Mouse (Mus musculus) hindbrain, postnatal 0 days (tissue): ENCODE results near the gene Spic. TPM values are rescaled to one million over a fixed set of nuclear protein-coding genes. Genes with fewer than 3 reads are reported as not detected.
"Not testable (repeated sequence)": the region's sequence is repeated elsewhere in the genome, so short reads cannot be mapped to it uniquely, and the experiment has no call there.

Source experiments
- ATAC-seq: fragments of 200-750 bp; cut with Nextera tagmentation; 2 replicates; pipeline ENCODE4 v1.8.0; 2017; ENCODE audit warnings: mild to moderate bottlenecking, moderate TSS enrichment, moderate library complexity
- DNase-seq: peaks from one replicate; pipeline ENCODE4 v3.0.0-alpha.2; 2015; ENCODE audit warnings: low spot score
- H3K27ac ChIP-seq: fragments of 300-500 bp; sonication (generic); 2 replicates; pipeline ENCODE4 v1.5.1; 2014; ENCODE audit warnings: mild to moderate bottlenecking
- H3K27me3 ChIP-seq: fragments of 300-500 bp; sonication (generic); 2 replicates; pipeline ENCODE4 v1.6.1; 2014; ENCODE audit warnings: low read length, mixed read lengths; ENCODE audit not compliant: insufficient read depth
- H3K36me3 ChIP-seq: fragments of 300-500 bp; sonication (generic); 2 replicates; pipeline ENCODE4 v1.6.1; 2014; ENCODE audit warnings: low read length, mixed read lengths; ENCODE audit not compliant: insufficient read depth
- H3K4me1 ChIP-seq: fragments of 300-500 bp; sonication (generic); 2 replicates; pipeline ENCODE4 v1.6.1; 2014; ENCODE audit warnings: antibody characterized with exemption, low read length, mixed read lengths; ENCODE audit not compliant: insufficient read depth
- H3K4me2 ChIP-seq: fragments of 300-500 bp; sonication (generic); 2 replicates; pipeline ENCODE4 v1.6.1; 2014; ENCODE audit warnings: low read depth, mild to moderate bottlenecking, low read length, moderate library complexity, mixed read lengths
- H3K4me3 ChIP-seq: fragments of 300-500 bp; sonication (generic); 2 replicates; pipeline ENCODE4 v1.5.1; 2014; ENCODE audit warnings: low read length
- H3K9ac ChIP-seq: fragments of 300-500 bp; sonication (generic); replicated peaks from 2 replicates; pipeline ENCODE4 v1.6.1; 2014; ENCODE audit warnings: mild to moderate bottlenecking, low read length, moderate library complexity, mixed read lengths
- H3K9me3 ChIP-seq: fragments of 300-500 bp; sonication (generic); 2 replicates; pipeline ENCODE4 v1.6.1; 2016; ENCODE audit warnings: low read length, mixed read lengths
- CTCF ChIP-seq: IDR thresholded peaks from 2 replicates; pipeline ENCODE4 v1.5.1; 2016; ENCODE audit warnings: antibody characterized with exemption, control low read depth, low read depth
- WGBS: fragments of 180-500 bp; shearing (Covaris S2); extraction: QIAGEN DNeasy Blood & Tissue Kit; methylation state at CpG from one replicate; pipeline ENCODE4 v1.1.7; 2014; 5-methylcytosine and 5-hydroxymethylcytosine counted together
- polyA plus RNA-seq: library from polyadenylated mRNA; unstranded; fragments of >200 nt; fragmentation: Nextera tagmentation; extraction: Ambion mirVana; gene quantifications from 2 replicates; pipeline ENCODE4 v1.2.1, GENCODE M21; 2015
- total RNA-seq: library from RNA; depleted of rRNA; stranded (reverse); fragments of >200 nt; gene quantifications from 2 replicates; pipeline ENCODE4 v1.2.3, GENCODE M21; 2014

Spic gene
- total and polyA plus RNA-seq, 2 experiments from 2014 or later = not detected

- no peaks in the 10 kb centered on the region for H3K9me3 ChIP-seq
- WGBS = 57% methylated on average over 10 of the region's 10 CpGs
- no peak overlapping the region for H3K4me3 ChIP-seq
- no peaks in the 10 kb centered on the region for H3K4me1 ChIP-seq
- H3K9ac ChIP-seq = no peak overlapping the region
- DNase-seq = peak; percentile 56
- no peaks in the 10 kb centered on the region for H3K36me3 ChIP-seq
- peak; percentile 45; the same call in 1 of the 2 replicates for ATAC-seq
- no peak overlapping the region for H3K27ac ChIP-seq
- TF ChIP-seq CTCF = no peak
- no peaks in the 10 kb centered on the region for H3K27me3 ChIP-seq
- H3K4me2 ChIP-seq = no peak overlapping the region
Measured at GRCm38 (mm10) chr10:88708671-88709523, 24.1 kb upstream of the Spic start.

- 67% methylated on average over 6 of the region's 6 CpGs for WGBS
- ATAC-seq = no peak
- TF ChIP-seq CTCF = no peak
- Histone ChIP-seq H3K27me3 (no peaks in the 10 kb centered on the region), H3K4me2 (no peak overlapping the region), H3K36me3 (no peaks in the 10 kb centered on the region), H3K9ac (no peak overlapping the region), H3K4me1 (no peaks in the 10 kb centered on the region), H3K27ac (no peak overlapping the region), H3K9me3 (no peaks in the 10 kb centered on the region), H3K4me3 (no peak overlapping the region)
- DNase-seq = no peak
Measured at GRCm38 (mm10) chr10:88700938-88701337, 16.1 kb upstream of the Spic start.

- WGBS = 89% methylated on average over 4 of the region's 4 CpGs
- DNase-seq (no peak), ATAC-seq (no peak)
- TF ChIP-seq CTCF = no peak
- H3K36me3 ChIP-seq = no peaks in the 10 kb centered on the region
- H3K9me3 ChIP-seq = no peaks in the 10 kb centered on the region
- no peaks in the 10 kb centered on the region for H3K27me3 ChIP-seq
- H3K4me3 ChIP-seq = no peak overlapping the region
- no peak overlapping the region for H3K9ac ChIP-seq
- H3K4me1 ChIP-seq = no peaks in the 10 kb centered on the region
- no peak overlapping the region for H3K27ac ChIP-seq
- H3K4me2 ChIP-seq = no peak overlapping the region
Measured at GRCm38 (mm10) chr10:88682904-88683563, 1.8 kb downstream of the Spic start.

GRCm38 (mm10) chr10:88672825-88673224 lies 12.0 kb downstream of the Spic start:
- no peaks in the 10 kb centered on the region for H3K36me3 ChIP-seq
- DNase-seq (no peak), ATAC-seq (no peak)
- H3K4me1 ChIP-seq = no peaks in the 10 kb centered on the region
- no peak for TF ChIP-seq CTCF
- H3K4me3 ChIP-seq = no peak overlapping the region
- H3K9me3 ChIP-seq = no peaks in the 10 kb centered on the region
- WGBS = 90% methylated on average over 7 of the region's 7 CpGs
- no peak overlapping the region for H3K27ac ChIP-seq
- no peak overlapping the region for H3K4me2 ChIP-seq
- no peaks in the 10 kb centered on the region for H3K27me3 ChIP-seq
- H3K9ac ChIP-seq = no peak overlapping the region

GRCm38 (mm10) chr10:88672123-88672522 lies 12.7 kb downstream of the Spic start:
- H3K9ac ChIP-seq = no peak overlapping the region
- no peak overlapping the region for H3K27ac ChIP-seq
- DNase-seq (no peak), ATAC-seq (no peak)
- WGBS = 91% methylated on average over 6 of the region's 6 CpGs
- no peak overlapping the region for H3K4me2 ChIP-seq
- no peak overlapping the region for H3K4me3 ChIP-seq
- no peak for TF ChIP-seq CTCF
- no peaks in the 10 kb centered on the region for H3K27me3 ChIP-seq
- no peaks in the 10 kb centered on the region for H3K36me3 ChIP-seq
- no peaks in the 10 kb centered on the region for H3K9me3 ChIP-seq
- H3K4me1 ChIP-seq = no peaks in the 10 kb centered on the region

GRCm38 (mm10) chr10:88669719-88670118 lies 15.1 kb downstream of the Spic start:
- H3K4me2 ChIP-seq = no peak overlapping the region

GRCm38 (mm10) chr10:88663856-88664255 lies 21.0 kb downstream of the Spic start:
- H3K4me1 ChIP-seq = not testable (repeated sequence)

More at GRCm38 (mm10) chr10:88669719-88670118, 15.1 kb downstream of the Spic start:
- peak; percentile 78 for TF ChIP-seq CTCF
- Histone ChIP-seq H3K9ac (no peak overlapping the region), H3K27me3 (no peaks in the 10 kb centered on the region), H3K36me3 (no peaks in the 10 kb centered on the region), H3K4me1 (no peaks in the 10 kb centered on the region), H3K27ac (no peak overlapping the region), H3K9me3 (no peaks in the 10 kb centered on the region), H3K4me3 (no peak overlapping the region)
- WGBS = 22% methylated on average over 1 of the region's 1 CpGs
- DNase-seq = peak; percentile 52
- peak; percentile 63; the same call in 1 of the 2 replicates for ATAC-seq

More at GRCm38 (mm10) chr10:88663856-88664255, 21.0 kb downstream of the Spic start:
- H3K4me3 ChIP-seq, H3K36me3 ChIP-seq, H3K9ac ChIP-seq, H3K4me2 ChIP-seq, ATAC-seq, H3K9me3 ChIP-seq, H3K27me3 ChIP-seq, DNase-seq, H3K27ac ChIP-seq: not testable (repeated sequence)
